Mouse (Mus musculus) embryonic stem cell, embryonic (primary cell): ENCODE measurements around the gene Heatr1.

Experiments
- CTCF ChIA-PET, 4 experiments: fragments of 300-600 bp in 2 of 4; fragments of 350-600 bp in 2 of 4; sonication (Branson Sonifier 250); formaldehyde crosslinking; loops; one replicate each; lab custom pipeline; 2022; ENCODE audit warnings: inconsistent platforms in 2 of 4; lab: Charles Lee
- POLR2A ChIA-PET, 4 experiments: fragments of 300-600 bp in 2 of 4; fragments of 350-600 bp in 2 of 4; sonication (Branson Sonifier 250); formaldehyde crosslinking; loops; one replicate each; lab custom pipeline; 2022; ENCODE audit warnings: antibody characterized with exemption in 4 of 4, inconsistent platforms in 1 of 4; lab: Charles Lee

Gene Heatr1

DNA sequence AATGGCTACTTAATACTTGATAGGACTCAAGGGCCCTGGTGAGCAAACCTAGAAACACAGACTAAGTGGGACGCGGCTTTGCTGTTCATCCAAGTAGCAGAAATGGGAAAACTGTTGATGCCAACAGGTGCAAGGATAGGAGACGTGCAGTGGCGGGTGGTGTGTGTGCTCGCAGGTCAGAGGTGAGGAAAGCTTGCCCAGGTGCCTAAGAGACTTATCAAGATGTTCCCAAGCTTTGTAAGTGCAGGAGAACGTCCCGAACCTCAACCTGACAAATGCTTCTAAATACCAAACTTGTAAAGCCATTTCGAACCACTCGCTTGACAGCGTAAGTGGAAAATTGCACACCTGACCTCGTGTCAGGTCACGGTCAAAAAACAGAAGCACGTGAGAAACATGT is 33.7 kb downstream of the Heatr1 start:
- POLR2A ChIA-PET: interaction anchor here in 2 of 4 experiments (0.9 to 5.0 kb wide), 2 partner anchors 9 to 34 kb away, joined by 3 to 20 read pairs; partner anchors contain the start of gene Heatr1 (in 1 of the 2)

DNA sequence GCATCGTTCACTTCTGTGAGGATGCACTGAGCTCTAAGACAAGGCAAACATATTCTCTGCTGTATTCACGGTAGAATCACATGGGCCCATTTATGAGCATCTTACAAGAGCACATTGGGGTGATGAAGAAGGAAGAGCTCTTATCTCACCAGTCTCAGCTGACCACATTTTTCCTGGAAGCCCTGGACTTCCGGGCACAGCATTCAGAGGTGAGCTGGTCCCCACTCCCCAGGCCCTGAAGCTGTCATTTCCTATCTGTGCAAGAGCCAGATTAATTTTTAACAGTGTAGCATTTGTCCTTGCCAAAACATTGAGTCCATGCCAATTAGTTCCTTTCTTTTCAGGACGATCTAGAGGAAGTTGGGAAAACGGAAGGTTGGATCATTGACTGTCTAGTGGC is 39.0 kb downstream of the Heatr1 start:
- POLR2A ChIA-PET: interaction anchor here in 2 of 4 experiments (0.5 to 1.4 kb wide), 7 partner anchors 10 to 188 kb away, joined by 3 to 8 read pairs (median 3); partner anchors contain the start of gene Heatr1 (in 1 of the 2)
- CTCF ChIA-PET: interaction anchor here in 2 of 4 experiments (0.6 to 1.6 kb wide), 2 partner anchors 21 to 43 kb away, joined by 3 to 5 read pairs; no protein-coding TSS in a partner anchor

More for the DNA sequence above, 33.7 kb downstream of the Heatr1 start:
- CTCF ChIA-PET: interaction anchor here in 1 of 4 experiments (0.6 kb wide), 1 partner anchor 919 kb away, joined by 3 read pairs; no protein-coding TSS in a partner anchor

DNA sequence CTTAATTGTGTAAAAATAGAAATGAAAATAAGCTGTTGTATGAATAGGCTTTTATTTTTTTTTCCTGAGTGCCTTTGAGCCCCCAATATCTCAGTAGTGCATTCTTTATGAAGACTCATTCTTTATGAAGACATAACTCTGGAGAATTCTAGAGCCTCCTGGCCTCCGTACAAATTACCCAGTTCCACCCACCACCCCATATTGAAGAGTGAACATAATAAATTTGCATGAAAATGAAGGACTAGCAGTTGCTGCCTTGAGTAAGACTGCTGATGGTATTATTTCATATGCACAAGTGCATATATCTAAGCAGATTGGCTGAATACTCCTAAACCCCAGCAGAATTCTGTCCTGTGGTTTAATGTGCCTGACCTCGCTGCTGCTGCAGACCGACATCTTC is 44.8 kb downstream of the Heatr1 start:
- CTCF ChIA-PET: interaction anchor here in 1 of 4 experiments (0.6 kb wide), 1 partner anchor 31 kb away, joined by 16 read pairs; no protein-coding TSS in a partner anchor
- POLR2A ChIA-PET: interaction anchor here in 1 of 4 experiments (1.1 to 3.8 kb wide), 2 partner anchors 12 to 267 kb away, joined by 3 to 20 read pairs; no protein-coding TSS in a partner anchor

DNA sequence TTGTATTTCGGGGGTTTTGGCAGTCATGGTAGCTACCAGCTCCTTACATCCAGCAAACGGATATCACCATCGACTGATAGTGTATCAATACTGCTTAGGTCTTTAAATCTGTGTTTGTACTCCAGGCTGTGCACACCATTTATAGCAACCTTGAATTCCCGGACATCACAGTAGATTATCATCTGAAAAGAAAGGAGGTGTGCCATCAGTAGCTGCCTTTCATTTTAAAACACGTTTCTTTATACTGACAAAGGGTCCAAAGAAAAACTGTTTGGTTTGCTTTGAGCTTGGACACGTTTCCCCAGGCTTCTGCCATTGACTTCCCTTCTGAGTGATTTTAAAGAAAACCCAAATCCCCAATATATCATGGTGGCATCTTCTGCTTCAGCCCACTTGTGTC is 46.0 kb downstream of the Heatr1 start:
- ChIA-PET POLR2A (interaction anchor here in 3 of 4 experiments (0.7 to 1.7 kb wide), 15 partner anchors 9 to 268 kb away, joined by 3 to 8 read pairs (median 3); partner anchors contain the start of genes Heatr1 (in 2 of the 3) and Mtr (in 1 of the 3)), CTCF (no interaction called here)

DNA sequence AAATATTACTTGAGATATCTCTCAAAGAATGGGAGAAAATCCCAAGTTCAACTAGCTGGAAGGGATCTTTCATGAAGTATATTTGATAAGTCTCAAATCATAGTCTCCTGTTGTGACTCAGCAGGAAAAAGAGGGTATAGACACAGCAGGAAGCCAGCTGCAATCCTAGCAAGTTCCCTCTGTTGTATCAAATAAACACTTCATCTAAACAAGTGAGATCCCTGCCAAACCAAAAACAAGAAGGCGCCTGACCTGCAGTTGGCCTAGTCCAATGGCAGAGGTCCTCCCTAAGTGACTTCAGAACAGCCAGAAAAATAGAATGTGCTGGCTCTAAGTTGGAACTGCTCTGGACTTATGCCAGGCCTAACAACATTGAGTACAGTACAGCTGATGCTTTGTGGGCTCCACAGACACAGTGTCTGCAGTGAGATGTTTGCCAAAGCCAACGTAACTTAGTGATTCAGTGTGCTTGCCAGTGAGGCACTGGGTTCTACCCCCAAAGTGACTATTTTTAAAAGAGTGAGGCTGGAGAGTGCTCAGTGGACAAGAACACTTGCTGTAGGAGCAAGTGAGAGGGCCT is 47.3 kb downstream of the Heatr1 start:
- ChIA-PET POLR2A (interaction anchor here in 1 of 4 experiments (0.7 to 1.7 kb wide), 4 partner anchors 20 to 68 kb away, joined by 3 to 8 read pairs (median 6); partner anchors contain the start of gene Heatr1), CTCF (no interaction called here)

DNA sequence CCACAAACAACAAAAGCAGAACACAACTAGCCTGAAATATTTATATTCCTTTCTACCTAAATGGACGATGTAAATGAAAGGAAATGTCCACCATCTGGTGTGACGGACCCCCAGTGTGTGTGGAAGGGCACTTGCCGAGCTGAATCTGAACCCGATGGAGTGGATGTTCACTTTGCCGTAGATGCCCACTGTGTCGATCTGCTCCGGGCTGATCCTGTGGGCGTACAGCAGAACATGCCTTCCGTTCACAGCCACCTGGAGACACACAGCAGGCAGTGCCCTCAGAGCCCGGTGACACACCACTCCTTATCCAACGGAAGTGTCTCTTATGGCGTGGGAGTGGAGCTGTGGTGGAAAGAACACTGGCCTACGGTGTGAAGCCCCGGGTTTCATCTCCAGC is 58.3 kb downstream of the Heatr1 start:
- POLR2A ChIA-PET: no interaction called here

DNA sequence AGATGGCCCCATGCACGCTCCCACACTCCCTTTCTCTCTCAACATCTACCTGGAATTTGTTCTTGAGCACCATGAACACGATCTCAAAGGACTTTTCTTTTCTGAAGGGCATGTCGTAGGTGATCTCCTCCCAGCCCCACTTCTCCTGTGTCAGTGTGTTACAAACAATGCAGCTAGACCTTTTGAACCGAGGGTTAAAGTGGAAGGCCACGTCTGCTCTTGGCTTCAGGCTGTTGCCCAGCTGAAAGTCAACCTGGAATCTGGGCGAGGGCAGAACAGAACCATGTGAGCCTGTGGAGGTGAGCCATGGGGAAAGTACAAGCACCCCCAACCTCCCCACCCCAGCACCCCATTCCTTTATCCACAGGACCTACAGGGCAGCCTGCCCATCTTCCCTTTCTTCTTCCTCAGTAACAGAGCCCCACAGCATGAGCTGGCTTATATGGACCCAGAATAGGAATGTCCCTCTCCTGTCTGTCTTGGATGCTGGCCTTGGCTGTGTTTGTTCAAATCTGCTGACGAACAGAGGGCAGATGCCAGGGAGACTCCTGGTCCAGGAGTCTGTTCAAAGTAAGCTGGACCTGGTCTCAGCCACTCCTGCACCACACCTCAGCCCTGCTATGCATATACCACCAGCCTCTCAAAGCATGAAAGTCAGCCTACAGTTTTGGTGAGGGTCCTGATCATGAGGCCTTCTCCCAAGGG is 60.0 kb downstream of the Heatr1 start:
- ChIA-PET CTCF (no interaction called here), POLR2A (interaction anchor here in 2 of 4 experiments (0.6 to 1.2 kb wide), 2 partner anchors 17 to 244 kb away, joined by 4 to 5 read pairs; no protein-coding TSS in a partner anchor)

More for the DNA sequence above, 58.3 kb downstream of the Heatr1 start:
- CTCF ChIA-PET: no interaction called here

DNA sequence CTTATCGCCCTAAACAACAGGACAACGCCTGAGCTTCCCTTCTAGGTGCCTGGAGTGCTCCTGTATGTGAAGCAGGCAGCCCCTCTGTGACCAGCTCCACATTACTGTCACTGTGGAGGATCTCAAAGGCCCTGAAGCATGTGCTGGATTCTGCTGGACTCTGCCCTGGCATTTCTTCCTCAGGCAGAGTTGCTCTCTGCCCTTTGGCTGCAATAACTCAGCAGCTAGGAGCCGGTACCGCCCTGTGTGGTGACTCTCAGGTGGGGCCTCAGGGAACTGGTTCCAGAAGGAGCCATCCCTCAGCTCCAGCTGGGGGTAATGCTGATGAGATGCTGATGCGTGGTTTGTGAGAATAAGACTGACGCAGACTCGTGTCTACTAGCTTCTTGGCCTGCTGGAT is 61.9 kb downstream of the Heatr1 start:
- ChIA-PET CTCF (interaction anchor here in 1 of 4 experiments (0.6 kb wide), 1 partner anchor 19 kb away, joined by 5 read pairs; no protein-coding TSS in a partner anchor), POLR2A (interaction anchor here (1.0 to 1.5 kb wide), 4 partner anchors 9 to 44 kb away, joined by 3 read pairs; no protein-coding TSS in a partner anchor)

DNA sequence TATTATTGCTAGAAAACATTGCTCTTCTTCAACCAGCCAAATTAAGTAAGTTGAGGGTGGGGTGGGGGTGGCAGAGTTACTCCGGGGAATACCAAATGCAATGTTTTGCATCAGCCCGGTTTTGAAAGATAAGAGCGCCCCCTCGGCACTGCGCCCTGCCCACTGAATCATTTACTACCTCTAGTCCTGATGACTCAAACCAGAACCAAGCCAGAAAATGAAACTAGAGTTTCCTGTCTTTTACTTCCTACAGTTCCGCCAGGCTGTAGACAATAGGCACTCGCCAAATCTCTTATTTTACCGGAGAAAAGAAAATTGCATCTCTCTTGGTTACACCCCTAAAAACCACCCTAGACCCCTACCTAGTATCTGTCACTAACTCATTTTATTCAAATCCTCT is 65.6 kb downstream of the Heatr1 start:
- ChIA-PET CTCF (interaction anchor here in 2 of 4 experiments (0.6 kb wide), 3 partner anchors 18 to 317 kb away, joined by 3 read pairs; no protein-coding TSS in a partner anchor), POLR2A (interaction anchor here in 3 of 4 experiments (0.6 to 3.3 kb wide), 5 partner anchors 8 to 303 kb away, joined by 3 to 18 read pairs (median 3); no protein-coding TSS in a partner anchor)

DNA sequence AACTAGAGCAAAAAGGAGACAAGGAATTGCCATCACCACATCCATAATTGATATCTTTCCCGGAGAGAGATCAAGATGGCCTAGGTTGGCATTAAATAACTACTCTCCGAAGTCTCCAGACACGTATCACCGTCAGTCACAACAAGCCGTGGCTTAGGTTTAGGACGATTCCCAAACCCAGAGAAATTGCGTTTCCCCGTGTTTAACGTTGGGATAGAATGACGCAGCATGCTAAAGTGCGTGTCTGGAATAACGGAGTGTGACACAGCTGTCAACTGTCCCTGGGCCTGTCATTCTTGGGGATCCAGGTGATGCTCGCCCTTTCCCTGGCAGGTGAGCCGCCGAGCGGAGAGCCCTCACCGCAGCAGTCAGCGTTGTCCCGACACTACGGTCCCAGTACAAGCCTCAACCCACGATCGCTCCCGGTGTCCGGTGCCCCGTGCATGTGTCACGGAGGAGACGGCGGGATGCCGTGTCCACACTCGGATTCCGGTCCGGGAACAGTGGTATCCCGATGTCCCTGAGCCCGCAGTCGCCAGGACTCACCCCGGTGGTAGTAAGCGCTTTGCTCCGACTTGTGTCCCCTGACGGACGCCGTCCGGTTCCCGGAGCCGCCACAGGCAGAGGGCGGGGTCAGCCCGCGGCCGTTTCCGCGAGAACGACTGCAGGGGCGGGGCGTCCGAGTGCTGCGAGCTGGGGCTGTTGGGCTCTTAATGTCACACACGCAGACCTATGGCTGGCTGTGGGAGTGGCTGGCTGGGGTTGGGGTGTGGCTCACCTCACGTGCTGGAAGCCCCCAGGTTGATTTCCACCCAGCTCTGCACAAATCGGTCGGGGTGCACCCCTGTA is 66.3 kb downstream of the Heatr1 start:
- CTCF ChIA-PET: interaction anchor here in 1 of 4 experiments (0.5 to 0.9 kb wide), 2 partner anchors 9 to 13 kb away, joined by 3 to 4 read pairs; no protein-coding TSS in a partner anchor
- POLR2A ChIA-PET: interaction anchor here in 2 of 4 experiments (0.5 to 3.3 kb wide), 7 partner anchors 13 to 304 kb away, joined by 3 to 18 read pairs (median 3); partner anchors contain the start of gene Heatr1 (in 1 of the 2)

DNA sequence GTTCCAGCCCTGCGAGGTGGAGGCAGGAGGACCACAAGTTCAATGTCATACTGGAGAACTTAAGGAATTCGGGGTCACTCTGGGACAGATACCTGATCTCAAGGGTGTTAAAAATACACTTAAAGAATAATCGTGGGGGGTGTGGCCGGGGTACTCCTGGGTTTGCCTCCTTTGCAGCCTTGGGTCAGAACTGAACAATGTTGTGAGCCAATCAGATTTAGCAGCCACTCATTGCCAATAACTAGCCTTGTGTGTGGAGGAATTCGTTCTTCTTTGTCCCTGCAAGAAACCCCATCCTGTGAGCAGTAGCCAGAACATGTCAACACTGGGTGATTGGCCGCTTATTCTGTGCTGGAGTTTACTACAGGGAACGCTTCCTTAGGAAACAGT is 66.9 kb downstream of the Heatr1 start:
- POLR2A ChIA-PET: interaction anchor here in 3 of 4 experiments (0.5 to 3.3 kb wide), 9 partner anchors 14 to 104 kb away, joined by 3 to 18 read pairs (median 4); partner anchors contain the start of genes Ero1lb (in 1 of the 3) and Heatr1 (in 1 of the 3)
- CTCF ChIA-PET: interaction anchor here in 1 of 4 experiments (0.5 to 0.9 kb wide), 2 partner anchors 9 to 13 kb away, joined by 3 to 4 read pairs; no protein-coding TSS in a partner anchor

DNA sequence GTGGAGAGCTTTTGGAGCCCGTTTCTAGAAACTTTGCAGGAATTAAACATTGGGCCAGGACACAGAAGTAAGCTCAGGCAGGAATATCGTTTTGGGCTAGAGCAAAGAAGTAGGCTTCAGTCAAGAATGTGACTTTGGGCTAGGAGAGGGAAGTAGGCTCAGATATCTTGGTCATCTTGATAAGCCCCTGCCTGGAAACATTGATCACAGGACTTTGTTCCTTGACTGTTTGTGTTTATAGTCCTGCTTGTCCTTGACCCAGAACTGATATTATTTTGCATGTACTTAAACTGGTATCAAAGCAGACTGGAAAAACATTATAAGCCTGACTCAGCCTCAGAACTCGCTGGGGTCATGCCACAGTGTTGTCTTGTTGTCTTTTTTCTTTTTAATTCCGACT is 67.8 kb downstream of the Heatr1 start:
- ChIA-PET POLR2A (interaction anchor here (0.5 to 3.3 kb wide), 8 partner anchors 15 to 103 kb away, joined by 3 to 18 read pairs (median 4); partner anchors contain the start of gene Ero1lb (in 1 of the 4)), CTCF (no interaction called here)

DNA sequence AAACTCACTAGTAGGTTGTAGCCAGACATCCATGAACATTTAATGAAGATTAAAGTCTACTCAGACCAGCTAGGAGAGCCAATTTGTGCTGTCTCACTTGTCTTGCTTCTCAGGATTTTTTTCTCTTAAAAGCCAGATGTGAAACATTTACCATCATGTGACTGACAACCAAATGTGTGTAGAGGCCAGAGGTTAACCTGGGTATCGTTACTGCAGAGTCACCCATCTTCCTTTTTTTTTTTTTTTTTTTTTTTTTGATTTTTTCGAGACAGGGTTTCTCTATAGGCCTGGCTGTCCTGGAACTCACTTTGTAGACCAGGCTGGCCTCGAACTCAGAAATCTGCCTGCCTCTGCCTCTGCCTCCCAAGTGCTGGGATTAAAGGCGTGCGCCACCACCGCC is 69.3 kb downstream of the Heatr1 start:
- CTCF ChIA-PET: interaction anchor here in 2 of 4 experiments (0.6 to 0.7 kb wide), 2 partner anchors 13 to 65 kb away, joined by 3 to 7 read pairs; no protein-coding TSS in a partner anchor

DNA sequence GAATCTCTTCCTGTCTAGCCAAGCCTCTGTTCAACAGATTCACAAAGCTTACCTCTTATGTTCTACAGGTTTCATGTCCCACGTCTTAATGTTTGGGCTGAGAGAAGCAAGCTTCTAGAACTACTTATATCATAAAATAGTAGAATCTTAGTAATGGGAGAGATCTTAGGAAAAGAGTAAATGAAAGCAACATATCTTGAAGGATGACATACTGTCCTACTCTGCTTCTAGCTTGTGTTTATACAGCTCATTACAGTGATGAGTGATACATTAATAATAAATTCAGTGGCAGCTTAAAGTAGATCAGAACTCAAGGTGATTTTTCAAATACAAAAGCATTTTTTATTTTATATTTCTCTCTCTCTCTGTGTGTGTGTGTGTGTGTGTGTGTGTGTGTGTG is 70.0 kb downstream of the Heatr1 start, which contains the start of gene Lgals8:
Lgals8 (minus strand) TSS at position 101 of the 400 bp plus-strand sequence.
- ChIA-PET POLR2A (interaction anchor here in 2 of 4 experiments (0.7 to 1.7 kb wide), 3 partner anchors 10 to 66 kb away, joined by 3 to 5 read pairs (median 3); no protein-coding TSS in a partner anchor), CTCF (interaction anchor here in 2 of 4 experiments (0.6 to 0.7 kb wide), 4 partner anchors 12 to 1266 kb away, joined by 3 to 8 read pairs (median 6); no protein-coding TSS in a partner anchor)

More for the DNA sequence above, 69.3 kb downstream of the Heatr1 start:
- POLR2A ChIA-PET: interaction anchor here in 1 of 4 experiments (1.6 to 1.7 kb wide), 2 partner anchors 11 to 65 kb away, joined by 3 to 5 read pairs; no protein-coding TSS in a partner anchor

DNA sequence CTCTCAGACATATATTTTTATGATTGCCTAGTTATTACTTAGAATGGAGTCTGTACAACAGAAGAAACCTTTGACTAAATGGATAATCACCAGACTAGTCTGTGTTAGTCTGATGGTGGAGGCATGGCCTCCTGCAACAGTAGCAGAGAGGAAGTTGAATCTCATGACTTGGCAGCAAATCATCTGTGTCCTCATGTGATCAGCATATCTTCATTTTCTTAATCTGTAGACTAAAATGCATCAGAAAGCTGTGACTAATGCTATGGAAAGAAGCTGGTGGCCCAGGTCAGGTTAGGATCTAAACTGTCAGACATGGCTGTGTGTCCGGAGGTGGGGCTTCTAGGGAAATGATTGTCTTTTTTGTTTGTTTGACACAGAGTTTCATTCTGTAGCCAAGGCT is 73.7 kb downstream of the Heatr1 start:
- CTCF ChIA-PET: interaction anchor here in 1 of 4 experiments (0.7 kb wide), 1 partner anchor 224 kb away, joined by 3 read pairs; no protein-coding TSS in a partner anchor
- POLR2A ChIA-PET: interaction anchor here in 1 of 4 experiments (1.0 kb wide), 1 partner anchor 20 kb away, joined by 3 read pairs; no protein-coding TSS in a partner anchor

DNA sequence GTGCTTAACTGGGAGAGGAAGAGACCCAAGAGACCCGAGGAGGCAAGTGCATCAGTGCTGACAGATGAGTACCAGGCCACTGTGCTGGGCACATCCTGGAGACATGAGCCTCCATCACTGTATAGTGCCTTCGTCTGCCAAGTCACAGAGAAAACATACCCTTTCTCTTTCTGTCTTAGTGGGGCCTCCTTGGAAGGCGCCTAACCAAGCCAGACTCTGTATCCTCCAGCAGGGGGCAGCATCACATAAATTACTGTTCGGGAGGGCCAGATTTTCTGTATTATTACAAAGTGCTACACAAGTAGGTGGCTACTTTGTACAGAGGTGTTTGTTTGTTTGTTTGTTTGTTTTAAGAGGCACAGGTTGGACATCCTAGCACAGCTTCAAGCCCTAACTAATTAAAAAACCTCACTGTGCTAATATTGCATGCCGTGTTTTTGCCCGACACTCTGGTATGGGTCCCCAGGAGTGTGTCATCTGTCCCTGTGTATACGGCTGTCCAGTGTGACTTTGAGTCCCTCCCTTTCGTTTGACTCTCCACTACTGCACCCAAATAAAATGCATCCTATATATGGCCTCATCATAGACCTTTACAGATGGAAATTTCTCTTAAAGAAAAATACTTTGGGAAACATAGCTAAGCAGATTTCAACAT is 79.0 kb downstream of the Heatr1 start:
- POLR2A ChIA-PET: interaction anchor here in 1 of 4 experiments (0.6 to 0.9 kb wide), 2 partner anchors 41 to 168 kb away, joined by 3 read pairs; no protein-coding TSS in a partner anchor

More for the DNA sequence above, 79.0 kb downstream of the Heatr1 start:
- CTCF ChIA-PET: interaction anchor here in 3 of 4 experiments (0.6 to 2.0 kb wide), 5 partner anchors 12 to 876 kb away, joined by 3 to 6 read pairs (median 4); no protein-coding TSS in a partner anchor
